Mouse (Mus musculus) megakaryocyte-erythroid progenitor cell, adult 5 weeks (primary cell): ENCODE results near the gene Gm17542. TPM values are rescaled to one million over a fixed set of nuclear protein-coding genes. Genes with fewer than 3 reads are reported as not detected.

Experiments
- polyA plus RNA-seq: library from polyadenylated mRNA; stranded (reverse); fragments of >175 nt; gene quantifications from 2 replicates; pipeline ENCODE4 v1.2.3, GENCODE M21; 2012

Gm17542 gene
- polyA plus RNA-seq: not detected in 2 replicates

GRCm38 (mm10) chr10:58718110-58718509 lies at the start of gene Gm17542:
Gene Gm17542, minus strand, starts transcription at chr10:58718210.

GRCm38 (mm10) chr10:58675533-58675932 lies 42.5 kb downstream of the Gm17542 start, which contains the start of gene Edar:
Gene Edar, minus strand, starts transcription at chr10:58675654.

Other genes starting within 250 kb of the Gm17542 start
- 0.76 and 1.2 TPM in 2 replicates for gene Ccdc138, start 220.3 kb downstream of the Gm17542 start, polyA plus RNA-seq
- 0.09 TPM in 1 of 2 replicates, not detected in the other for gene Edar, start 42.6 kb downstream of the Gm17542 start, polyA plus RNA-seq
- 0.17 TPM in 1 of 2 replicates, not detected in the other for gene Sh3rf3, start 95.1 kb upstream of the Gm17542 start, polyA plus RNA-seq